Mouse (Mus musculus) embryonic facial prominence, embryonic 12.5 days (tissue): Measurements from ENCODE around the gene Bmp5. TPM values are rescaled to one million over a fixed set of nuclear protein-coding genes. Genes with fewer than 3 reads are reported as not detected.

Source experiments
- ATAC-seq: fragments of 200-750 bp; cut with Nextera tagmentation; 2 replicates; pipeline ENCODE4 v1.8.0; 2017; ENCODE audit not compliant: insufficient number of reproducible peaks, insufficient read depth, low FRiP score, low TSS enrichment
- H3K27ac ChIP-seq: fragments of 300-500 bp; sonication (generic); 2 replicates; pipeline ENCODE4 v1.5.1; 2016; ENCODE audit warnings: mild to moderate bottlenecking
- H3K27me3 ChIP-seq: fragments of 300-500 bp; sonication (generic); 2 replicates; pipeline ENCODE4 v1.6.1; 2016; ENCODE audit warnings: mild to moderate bottlenecking, moderate library complexity
- H3K36me3 ChIP-seq: fragments of 300-500 bp; sonication (generic); 2 replicates; pipeline ENCODE4 v1.6.1; 2016; ENCODE audit warnings: mild to moderate bottlenecking
- H3K4me1 ChIP-seq: fragments of 300-500 bp; sonication (generic); 2 replicates; pipeline ENCODE4 v1.6.1; 2016
- H3K4me2 ChIP-seq: fragments of 300-500 bp; sonication (generic); replicated peaks from 2 replicates; pipeline ENCODE4 v1.6.1; 2016; ENCODE audit warnings: mild to moderate bottlenecking, moderate library complexity
- H3K4me3 ChIP-seq: fragments of 300-500 bp; sonication (generic); 2 replicates; pipeline ENCODE4 v1.5.1; 2016; ENCODE audit warnings: mild to moderate bottlenecking
- H3K9ac ChIP-seq: fragments of 300-500 bp; sonication (generic); 2 replicates; pipeline ENCODE4 v1.6.1; 2016; ENCODE audit warnings: mild to moderate bottlenecking, moderate library complexity
- H3K9me3 ChIP-seq: fragments of 300-500 bp; sonication (generic); 2 replicates; pipeline ENCODE4 v1.6.1; 2016; ENCODE audit warnings: mild to moderate bottlenecking, moderate library complexity
- WGBS: fragments of 180-500 bp; shearing (Covaris S2); methylation state at CpG from one replicate; pipeline ENCODE4 v1.1.7; 2016; 5-methylcytosine and 5-hydroxymethylcytosine counted together
- polyA plus RNA-seq: library from polyadenylated mRNA; unstranded; fragments of >200 nt; fragmentation: Nextera tagmentation; extraction: Ambion mirVana; gene quantifications from 2 replicates; pipeline ENCODE4 v1.2.1, GENCODE M21; 2016

Bmp5 gene
- polyA plus RNA-seq, 1 experiment from 2014 or later, result 8.0 TPM

DNA sequence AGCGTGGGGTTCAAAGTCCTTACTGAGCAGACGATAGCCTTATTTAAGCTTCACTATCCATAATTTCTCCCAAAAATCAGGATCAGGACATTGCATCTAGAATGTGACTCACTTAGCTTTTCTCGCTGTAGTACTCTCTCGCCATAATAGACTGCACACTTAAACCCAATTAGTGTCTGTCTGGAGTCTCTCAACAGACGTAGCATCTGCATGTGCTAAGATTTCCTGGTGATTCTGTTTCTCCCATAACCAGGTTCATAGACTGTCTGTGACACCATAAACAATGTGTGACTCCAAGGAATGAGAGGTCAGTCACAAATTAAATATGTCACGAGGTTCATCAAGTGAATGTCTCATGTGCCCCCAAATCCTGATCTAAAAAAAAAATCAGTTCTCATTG, 65.7 kb downstream of the Bmp5 start:
- no peaks in the 10 kb centered on the region for H3K36me3 ChIP-seq
- H3K27ac ChIP-seq, result no peak overlapping the region
- ATAC-seq, result no peak
- no peak overlapping the region for H3K4me3 ChIP-seq
- no peaks in the 10 kb centered on the region for H3K9me3 ChIP-seq
- H3K4me1 ChIP-seq, result peaks cover 2% of the 10 kb centered on the region; the same call in 1 of the 2 replicates
- no peak overlapping the region for H3K9ac ChIP-seq
- H3K27me3 ChIP-seq, result no peaks in the 10 kb centered on the region
- no peak overlapping the region for H3K4me2 ChIP-seq
- WGBS, result 62% methylated on average over 6 of the region's 6 CpGs

DNA sequence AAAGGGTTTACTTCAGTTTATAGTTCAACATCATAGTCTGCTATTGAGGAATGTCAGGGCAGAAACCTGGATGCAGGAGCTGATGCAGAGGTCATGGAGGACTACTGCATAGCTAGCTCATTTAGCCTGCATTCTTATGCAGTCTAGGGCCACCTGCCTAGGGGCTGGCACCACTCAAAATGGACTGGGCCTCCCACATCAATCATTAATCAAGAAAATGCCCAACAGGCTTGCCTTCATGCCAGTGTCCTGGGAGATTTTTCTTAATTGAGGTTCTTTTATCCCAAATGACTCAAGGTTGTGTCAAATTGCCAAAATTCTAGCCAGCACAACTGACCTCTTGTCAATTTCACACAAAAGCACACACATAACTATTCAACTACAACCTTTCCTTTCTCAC, 70.8 kb downstream of the Bmp5 start:
- Histone ChIP-seq H3K4me3 (no peak overlapping the region), H3K36me3 (no peaks in the 10 kb centered on the region)

DNA sequence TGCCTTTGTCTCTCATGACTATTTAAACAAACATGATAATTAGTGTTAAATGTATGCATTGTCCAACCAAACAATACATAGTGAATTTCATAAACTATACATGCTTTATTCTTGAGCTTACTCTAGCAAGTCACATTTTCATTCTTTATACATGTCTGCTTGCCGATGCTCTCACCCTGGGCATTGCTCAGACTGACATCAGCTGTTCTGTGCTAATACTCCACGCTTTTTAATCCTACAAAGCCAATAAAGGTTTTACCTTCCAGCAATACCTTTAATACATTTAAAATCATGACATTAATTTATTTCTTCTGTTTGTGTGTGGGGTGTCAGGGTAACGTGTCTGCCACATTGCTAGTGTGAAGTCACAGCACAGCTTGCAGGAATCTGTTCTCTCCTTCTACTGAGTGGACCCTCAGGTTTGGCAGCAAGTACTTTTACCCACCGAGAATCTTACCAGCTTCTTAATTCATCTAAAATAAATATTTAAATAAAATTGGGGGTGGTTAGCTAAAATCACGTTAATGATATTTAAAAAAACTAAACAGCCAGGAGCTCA, 75.6 kb downstream of the Bmp5 start:
- Histone ChIP-seq H3K4me1 (0 out of 2 replicates have a peak, but pooled peaks cover 4% of the 10 kb centered on the region), H3K4me3 (no peak overlapping the region)
- 68% methylated on average over 5 of the region's 5 CpGs for WGBS

More for the DNA sequence above, 70.8 kb downstream of the Bmp5 start:
- ATAC-seq, result no peak
- no peaks in the 10 kb centered on the region for H3K9me3 ChIP-seq
- H3K4me1 ChIP-seq, result 0 out of 2 replicates have a peak, but pooled peaks cover 4% of the 10 kb centered on the region
- no peak overlapping the region for H3K27ac ChIP-seq
- no peak overlapping the region for H3K4me2 ChIP-seq
- H3K9ac ChIP-seq, result no peak overlapping the region
- H3K27me3 ChIP-seq, result no peaks in the 10 kb centered on the region

DNA sequence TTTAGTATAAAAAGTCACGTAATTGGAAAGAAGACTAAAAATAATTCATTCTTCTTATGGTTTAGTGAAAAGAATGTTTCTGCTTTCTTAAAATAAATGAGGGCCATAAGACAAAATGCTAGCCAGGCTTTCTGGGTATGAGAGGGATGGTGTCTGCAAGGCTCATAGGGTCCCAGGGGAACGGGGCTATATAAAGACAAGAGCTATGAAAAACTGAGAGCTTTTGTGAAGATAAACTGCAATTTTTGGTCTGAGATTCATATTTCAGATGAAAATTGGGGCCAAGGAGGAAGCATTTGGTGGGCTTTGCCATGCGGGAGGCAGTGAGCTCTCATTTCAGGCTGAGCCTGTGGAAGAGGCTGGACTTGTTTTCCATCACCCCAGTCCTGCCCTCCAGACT, 83.0 kb downstream of the Bmp5 start:
- Histone ChIP-seq H3K27me3 (no peaks in the 10 kb centered on the region), H3K4me1 (0 out of 2 replicates have a peak, but pooled peaks cover 5% of the 10 kb centered on the region), H3K27ac (no peak overlapping the region), H3K9ac (no peak overlapping the region), H3K4me2 (no peak overlapping the region), H3K9me3 (no peaks in the 10 kb centered on the region), H3K36me3 (no peaks in the 10 kb centered on the region), H3K4me3 (no peak overlapping the region)
- ATAC-seq, result no peak
- WGBS, result 72% methylated on average over 3 of the region's 3 CpGs

More for the DNA sequence above, 75.6 kb downstream of the Bmp5 start:
- H3K4me2 ChIP-seq, result no peak overlapping the region
- no peak overlapping the region for H3K9ac ChIP-seq
- H3K36me3 ChIP-seq, result no peaks in the 10 kb centered on the region
- H3K27me3 ChIP-seq, result no peaks in the 10 kb centered on the region
- H3K27ac ChIP-seq, result no peak overlapping the region
- no peak for ATAC-seq
- H3K9me3 ChIP-seq, result no peaks in the 10 kb centered on the region

DNA sequence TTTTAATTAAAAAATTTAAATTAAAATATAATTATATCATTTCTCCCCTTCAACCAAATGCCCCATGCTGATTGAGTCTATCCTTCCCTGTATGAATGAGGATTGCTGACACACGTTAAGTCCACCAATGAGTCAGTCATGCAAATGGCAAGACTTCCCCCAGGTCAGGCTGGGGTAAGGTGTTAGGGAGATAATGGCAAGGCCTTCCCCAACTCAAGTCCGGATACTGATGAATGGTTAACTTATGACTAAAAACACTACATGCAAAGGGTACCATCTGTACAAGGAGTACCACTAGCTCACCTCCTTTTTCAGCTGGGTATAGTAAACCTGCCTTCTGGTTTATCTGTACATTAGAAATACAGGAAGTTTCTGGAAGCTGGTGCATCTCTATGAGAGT, 83.8 kb downstream of the Bmp5 start:
- Histone ChIP-seq H3K4me3 (no peak overlapping the region), H3K27ac (no peak overlapping the region), H3K9me3 (no peaks in the 10 kb centered on the region), H3K9ac (no peak overlapping the region), H3K4me2 (no peak overlapping the region), H3K4me1 (0 out of 2 replicates have a peak, but pooled peaks cover 5% of the 10 kb centered on the region), H3K36me3 (no peaks in the 10 kb centered on the region), H3K27me3 (no peaks in the 10 kb centered on the region)
- no peak for ATAC-seq
- 84% methylated on average over 2 of the region's 2 CpGs for WGBS

DNA sequence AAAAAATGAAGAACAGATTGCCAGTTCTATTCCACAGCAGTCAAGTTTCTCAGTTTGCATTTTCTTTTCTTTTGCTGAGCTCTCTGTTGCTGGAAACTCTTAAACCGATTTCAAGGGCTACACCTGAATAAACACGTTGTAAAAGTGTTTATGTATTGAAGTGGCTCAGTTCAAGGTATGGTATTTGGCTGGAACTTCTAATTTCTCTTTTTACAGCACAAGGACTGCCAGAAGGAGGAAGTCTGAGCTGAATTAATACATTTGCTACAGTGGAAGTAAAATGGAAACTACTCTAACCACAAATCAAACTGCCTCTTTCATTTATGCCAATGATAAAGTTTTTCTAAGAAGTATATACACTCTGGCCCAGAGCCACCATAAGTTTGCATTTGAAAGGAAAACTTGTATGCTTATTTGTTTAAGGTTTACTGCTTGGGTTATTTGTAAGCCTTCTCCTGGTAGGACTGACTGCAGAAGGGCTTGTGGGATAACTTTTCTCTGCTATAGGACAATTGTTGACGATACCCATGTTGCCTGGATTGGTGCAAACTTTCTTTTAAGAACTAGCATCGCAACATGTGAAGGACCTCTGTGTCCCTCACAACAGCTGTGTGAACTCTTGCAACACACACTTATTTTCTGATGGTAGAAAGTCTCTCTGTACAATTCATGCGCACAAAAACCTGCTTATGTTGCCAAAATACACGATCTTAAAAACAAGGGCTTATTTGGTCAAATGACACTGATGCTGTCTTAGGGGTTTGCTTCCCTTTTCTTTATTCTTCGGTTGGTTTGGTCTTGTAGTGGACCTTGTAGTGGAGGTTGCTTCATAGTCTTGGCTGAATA, 95.4 kb downstream of the Bmp5 start:
- 0 out of 2 replicates have a peak overlapping the region, but pooled peaks have one; percentile 60 for H3K27ac ChIP-seq
- H3K4me2 ChIP-seq, result no peak overlapping the region
- H3K36me3 ChIP-seq, result no peaks in the 10 kb centered on the region
- no peak overlapping the region for H3K4me3 ChIP-seq
- ATAC-seq, result no peak
- no peaks in the 10 kb centered on the region for H3K27me3 ChIP-seq
- no peaks in the 10 kb centered on the region for H3K9me3 ChIP-seq
- 60% methylated on average over 7 of the region's 7 CpGs for WGBS
- 0 out of 2 replicates have a peak, but pooled peaks cover 5% of the 10 kb centered on the region for H3K4me1 ChIP-seq
- H3K9ac ChIP-seq, result no peak overlapping the region

DNA sequence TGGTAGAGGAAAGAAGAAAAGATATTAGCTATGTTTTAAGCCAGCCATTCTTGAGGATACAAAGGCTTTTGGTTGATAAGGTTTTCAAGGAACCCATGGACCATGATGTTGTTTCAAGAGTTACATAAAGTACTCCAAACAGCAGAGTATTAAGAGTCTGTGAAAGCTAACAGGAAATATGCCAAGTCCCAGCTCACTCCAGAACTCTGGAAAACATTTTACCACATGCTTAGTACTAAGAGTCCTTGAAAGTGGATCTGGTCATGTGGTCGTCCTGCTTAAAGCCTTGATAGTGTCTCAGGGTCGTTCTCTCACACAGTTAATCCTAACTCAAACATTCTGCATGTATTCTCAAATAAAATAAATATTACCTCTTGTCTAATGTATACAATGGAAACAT, 101.2 kb downstream of the Bmp5 start:
- Histone ChIP-seq H3K9me3 (no peaks in the 10 kb centered on the region), H3K27me3 (no peaks in the 10 kb centered on the region), H3K27ac (no peak overlapping the region), H3K9ac (no peak overlapping the region), H3K4me3 (no peak overlapping the region), H3K36me3 (no peaks in the 10 kb centered on the region), H3K4me1 (no peaks in the 10 kb centered on the region), H3K4me2 (no peak overlapping the region)
- ATAC-seq, result no peak
- WGBS, result 56% methylated on average over 2 of the region's 2 CpGs

DNA sequence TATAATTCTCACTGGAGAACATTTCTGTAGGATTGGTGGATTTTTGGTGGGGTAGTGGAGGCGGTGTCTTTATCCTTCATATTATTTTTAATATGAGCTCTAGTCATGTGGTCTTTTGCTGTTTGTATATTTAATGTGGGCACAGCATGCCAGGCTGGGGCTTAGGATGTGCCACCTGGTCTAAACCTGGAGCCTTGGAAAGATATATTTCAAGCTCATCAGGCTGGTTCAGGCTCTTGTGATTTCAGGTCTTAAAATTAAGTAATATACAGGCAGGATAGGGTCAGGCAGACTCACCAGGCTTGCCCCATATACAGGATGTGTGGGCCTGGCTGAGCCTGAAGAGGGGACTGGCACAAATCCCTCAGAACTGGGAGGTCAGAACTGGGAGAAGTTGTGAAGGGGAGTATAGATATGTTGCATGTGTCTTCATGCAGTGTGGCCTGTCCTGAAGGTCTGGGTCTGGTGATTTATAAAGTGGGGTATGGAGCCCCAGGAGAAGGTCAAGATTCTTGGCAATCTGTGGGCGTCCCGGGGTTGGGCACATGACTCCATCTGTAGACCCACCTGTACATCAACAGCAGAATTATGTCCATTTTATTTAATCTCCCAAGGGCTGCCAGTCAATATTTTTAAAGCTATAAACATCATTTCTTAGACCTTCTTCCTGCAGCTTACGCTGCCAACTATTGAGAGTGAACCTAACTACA, 108.5 kb downstream of the Bmp5 start:
- Histone ChIP-seq H3K27me3 (no peaks in the 10 kb centered on the region), H3K4me2 (no peak overlapping the region), H3K27ac (no peak overlapping the region), H3K4me1 (no peaks in the 10 kb centered on the region), H3K9me3 (no peaks in the 10 kb centered on the region), H3K4me3 (no peak overlapping the region), H3K36me3 (no peaks in the 10 kb centered on the region), H3K9ac (no peak overlapping the region)
- WGBS, result 93% methylated on average over 4 of the region's 4 CpGs
- no peak for ATAC-seq

DNA sequence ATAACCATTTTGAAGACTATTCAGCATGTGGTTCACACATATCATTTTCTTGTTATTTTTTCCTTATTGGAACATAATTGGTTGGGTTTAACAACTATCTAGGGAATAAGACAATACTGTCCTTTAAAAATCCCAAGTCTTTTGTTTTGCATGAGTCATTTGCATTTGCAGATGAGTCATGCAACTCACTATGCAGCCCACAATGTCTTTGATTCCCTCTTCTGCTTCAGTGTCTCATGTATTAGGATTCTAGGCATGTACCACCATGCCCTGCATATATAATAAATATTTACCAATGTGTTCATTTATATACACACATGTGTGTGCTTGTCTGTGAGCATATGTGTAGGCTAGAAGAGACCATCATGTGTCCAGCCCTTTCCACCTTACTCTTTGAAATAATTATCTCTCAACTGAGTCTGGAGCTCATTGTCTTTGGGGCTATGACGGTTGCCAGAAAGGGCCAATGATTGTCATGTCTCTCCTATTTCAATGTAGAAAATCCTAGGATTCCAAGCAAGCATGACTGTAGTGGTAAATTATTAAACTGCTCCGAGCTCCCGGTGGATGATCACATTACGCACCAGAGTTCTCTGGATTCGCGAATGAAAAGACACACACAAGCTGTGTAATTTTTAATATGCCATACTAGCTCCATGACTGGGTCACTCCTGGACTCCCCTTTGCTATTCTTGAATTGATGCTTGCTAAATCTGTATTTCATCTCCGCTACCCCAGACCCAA, 111.8 kb downstream of the Bmp5 start:
- Histone ChIP-seq H3K27me3 (no peaks in the 10 kb centered on the region), H3K9ac (no peak overlapping the region), H3K4me1 (no peaks in the 10 kb centered on the region), H3K27ac (no peak overlapping the region), H3K9me3 (no peaks in the 10 kb centered on the region), H3K4me2 (no peak overlapping the region), H3K4me3 (no peak overlapping the region), H3K36me3 (no peaks in the 10 kb centered on the region)
- 65% methylated on average over 7 of the region's 7 CpGs for WGBS
- ATAC-seq, result no peak

DNA sequence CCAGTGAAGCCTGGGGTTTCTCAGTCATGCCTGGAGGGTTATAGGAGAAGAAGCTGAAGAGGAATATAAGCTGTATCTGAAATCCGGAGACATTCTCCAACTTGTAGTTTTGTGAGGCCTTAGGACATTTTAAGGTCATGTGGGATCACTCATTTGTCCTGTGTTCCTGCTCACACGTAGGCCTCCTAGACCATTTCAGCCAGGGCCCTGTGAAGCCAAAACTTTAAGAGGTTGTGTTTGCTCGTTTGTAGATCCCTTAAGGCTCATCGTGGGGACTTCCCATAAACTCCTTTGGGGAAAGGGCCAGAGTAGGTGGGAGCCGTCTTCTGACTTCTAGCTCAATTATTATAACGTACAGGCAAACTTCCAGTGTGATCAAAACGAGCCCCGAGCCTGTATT, 121.8 kb downstream of the Bmp5 start:
- Histone ChIP-seq H3K4me1 (peaks cover 7% of the 10 kb centered on the region), H3K36me3 (no peaks in the 10 kb centered on the region), H3K4me2 (no peak overlapping the region), H3K9ac (no peak overlapping the region), H3K27me3 (no peaks in the 10 kb centered on the region), H3K4me3 (no peak overlapping the region), H3K9me3 (no peaks in the 10 kb centered on the region), H3K27ac (peak overlapping the region; percentile 36; the same call in 1 of the 2 replicates)
- WGBS, result 71% methylated on average over 8 of the region's 8 CpGs
- ATAC-seq, result no peak

DNA sequence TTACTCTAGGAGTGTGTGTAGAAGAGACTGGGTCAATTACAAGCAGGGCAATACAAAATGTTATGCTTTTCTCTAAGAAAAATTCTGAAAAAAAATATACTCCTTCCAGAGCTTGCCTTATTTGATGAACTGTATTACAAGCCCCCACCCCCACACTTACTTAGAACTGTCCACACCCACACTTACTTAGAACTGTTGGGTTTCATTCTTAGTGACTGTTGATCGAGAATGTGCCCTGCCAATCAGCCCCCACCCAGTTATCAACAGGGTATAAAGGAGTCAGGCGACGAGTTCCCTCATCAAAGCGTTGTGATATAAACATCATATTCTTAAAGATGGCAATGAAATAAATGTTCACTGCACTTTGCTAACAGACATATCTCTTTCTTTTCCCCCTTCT, 122.9 kb downstream of the Bmp5 start:
- no peak for ATAC-seq
- H3K27me3 ChIP-seq, result no peaks in the 10 kb centered on the region
- H3K27ac ChIP-seq, result no peak overlapping the region
- H3K4me3 ChIP-seq, result no peak overlapping the region
- no peaks in the 10 kb centered on the region for H3K36me3 ChIP-seq
- no peak overlapping the region for H3K4me2 ChIP-seq
- H3K4me1 ChIP-seq, result peaks cover 7% of the 10 kb centered on the region
- whole genome bisulfite sequencing, result 88% methylated on average over 4 of the region's 4 CpGs
- H3K9me3 ChIP-seq, result no peaks in the 10 kb centered on the region
- no peak overlapping the region for H3K9ac ChIP-seq
